Mouse (Mus musculus): ENCODE data around the gene Nip7. TPM values are rescaled to one million over a fixed set of nuclear protein-coding genes. Genes with fewer than 3 reads are reported as not detected.

The Nip7 gene
- total RNA-seq, 2 experiments from 2014 or later, result 47.5 to 54.1 TPM

Small RNA genes lying within 50 kb of the gene (microRNA-seq; reads per million reads assigned to microRNA genes)
- 0.47 to 1.2 reads per million in 2 experiments for gene Mir7075 (ENCODE audit: borderline number of aligned reads in 2 of 2)

Other genes with a start within 250 kb of the Nip7 start
- gene Has3, start 186.6 kb upstream of the Nip7 start, total RNA-seq (2021), result under 1 TPM; 0.26 to 0.33 TPM
- gene Utp4, start 163.2 kb upstream of the Nip7 start, total RNA-seq (2021), result 10 to 100 TPM; 48.9 to 50.9 TPM
- gene Sntb2, start 121.1 kb upstream of the Nip7 start, total RNA-seq (2021), result 10 to 100 TPM; 16.9 to 20.9 TPM
- gene Vps4a, start 25.7 kb upstream of the Nip7 start, total RNA-seq (2021), result 10 to 100 TPM; 77.8 to 82.3 TPM
- 10 to 100 TPM; 41.8 to 53.9 TPM for gene Pdf, start 8.3 kb upstream of the Nip7 start, total RNA-seq (2021)
- 10 to 100 TPM; 33.2 to 35.3 TPM for gene Cog8, start 188 bp upstream of the Nip7 start, total RNA-seq (2021)
- gene Tmed6, start 8.8 kb downstream of the Nip7 start, total RNA-seq (2021), result not detected
- gene Terf2, start 39.7 kb downstream of the Nip7 start, total RNA-seq (2021), result 10 to 100 TPM; 20.5 to 22.6 TPM
- gene Cyb5b, start 93.8 kb downstream of the Nip7 start, total RNA-seq (2021), result 100 to 1,000 TPM; 320 to 493 TPM
- gene Nfat5, start 236.6 kb downstream of the Nip7 start, total RNA-seq (2021), result 100 to 1,000 TPM in 1 of 2 experiments, 10 to 100 TPM in 1; 66.5 to 101 TPM

All from adrenal gland, adult 18-20 months (tissue).